ENCODE assay signal across 8 mouse cellular contexts in genomic region chr4:48051674-48052121, GRCm38 (mm10). TPM values are rescaled to one million over a fixed set of nuclear protein-coding genes. Genes with fewer than 3 reads are reported as not detected.
DNase-seq lines count a peak whose midpoint lies in the region; ATAC-seq and TF ChIP-seq lines count a peak whose summit lies in the region.

No protein-coding gene starts in this region.

- no peak overlapping the region for H3K27ac ChIP-seq in lung, embryonic 16.5 days (ENCODE audit: low read length)
- H3K27ac ChIP-seq in forebrain, embryonic 11.5 days (ENCODE audit: low read depth, low read length) = no peak overlapping the region
- H3K27ac ChIP-seq in intestine, embryonic 15.5 days = no peak overlapping the region
- H3K27ac ChIP-seq in midbrain, postnatal 0 days (ENCODE audit: low read depth, low read length) = no peak overlapping the region

- peaks cover 25% of the 10 kb centered on the region for H3K4me1 ChIP-seq in lung, embryonic 16.5 days (replicated peaks; ENCODE audit: control insufficient read depth, insufficient read depth, low read length)
- peaks cover 24% of the 10 kb centered on the region; the same call in 1 of the 2 replicates for H3K4me1 ChIP-seq in forebrain, embryonic 11.5 days (replicated peaks; ENCODE audit: control insufficient read depth, insufficient read depth, low read length)
- peaks cover 26% of the 10 kb centered on the region for H3K4me1 ChIP-seq in intestine, embryonic 15.5 days (replicated peaks)
- H3K4me1 ChIP-seq in midbrain, postnatal 0 days (ENCODE audit: insufficient read depth, low read length) = peaks cover 11% of the 10 kb centered on the region; the same call in 1 of the 2 replicates

- under 1% methylated on average over 37 of the region's 37 CpGs for WGBS in lung, embryonic 16.5 days
- whole genome bisulfite sequencing in forebrain, embryonic 11.5 days = 1% methylated on average over 37 of the region's 37 CpGs
- under 1% methylated on average over 37 of the region's 37 CpGs for WGBS in intestine, embryonic 15.5 days
- WGBS in midbrain, postnatal 0 days = 4% methylated on average over 24 of the region's 37 CpGs

- peak overlapping the region; percentile 36; the same call in 1 of the 2 replicates for H3K9ac ChIP-seq in lung, embryonic 16.5 days (ENCODE audit: low read length)
- H3K9ac ChIP-seq in forebrain, embryonic 11.5 days (ENCODE audit: low read length) = peak overlapping the region; percentile 13; the same call in 1 of the 2 replicates
- peak overlapping the region; percentile 39 for H3K9ac ChIP-seq in intestine, embryonic 15.5 days
- no peak overlapping the region for H3K9ac ChIP-seq in midbrain, postnatal 0 days (replicated peaks; ENCODE audit: low read length, poor library complexity, severe bottlenecking)

- TF ChIP-seq CTCF in midbrain, postnatal 0 days (IDR thresholded peaks at IDR 0.05) = 0 out of 2 replicates have a peak, but pooled peaks have one; percentile 7

- no peak for DNase-seq in lung, adult 18-20 months
- peak; percentile 66 for DNase-seq in forebrain, embryonic 11.5 days (ENCODE audit: low spot score)
- no peak for DNase-seq in midbrain, postnatal 0 days (ENCODE audit: low spot score)
- no peak for DNase-seq in left cerebral cortex, adult 9 months (ENCODE audit: low spot score in 2 of 2)

- peaks cover 81% of the 10 kb centered on the region for H3K27me3 ChIP-seq in lung, embryonic 16.5 days (ENCODE audit: control insufficient read depth, insufficient read depth, low read depth, low read length)
- H3K27me3 ChIP-seq in forebrain, embryonic 11.5 days (ENCODE audit: control insufficient read depth, insufficient read depth, low read length) = peaks cover 51% of the 10 kb centered on the region
- peaks cover 71% of the 10 kb centered on the region for H3K27me3 ChIP-seq in intestine, embryonic 15.5 days (replicated peaks)
- peaks cover 59% of the 10 kb centered on the region for H3K27me3 ChIP-seq in midbrain, postnatal 0 days (ENCODE audit: insufficient read depth, low read length)

- ATAC-seq in lung, embryonic 16.5 days (ENCODE audit: low read depth) = peak; percentile 35; the same call in 1 of the 2 replicates
- peak; percentile 43; the same call in 1 of the 2 replicates for ATAC-seq in forebrain, embryonic 11.5 days (replicated peaks; ENCODE audit: low FRiP score)
- no peak for ATAC-seq in intestine, embryonic 15.5 days
- 0 out of 2 replicates have a peak, but pooled peaks have one; percentile 12 for ATAC-seq in midbrain, postnatal 0 days (ENCODE audit: low FRiP score)
- no peak for ATAC-seq in erythroblast, adult 5-6 weeks (replicated peaks; ENCODE audit: low FRiP score, poor library complexity, severe bottlenecking)
- no peak for ATAC-seq in activated CD4-positive, CD25-positive, alpha-beta regulatory T cell, adult 4 months

- H3K9me3 ChIP-seq in lung, embryonic 16.5 days (ENCODE audit: control insufficient read depth, low read length) = no peaks in the 10 kb centered on the region
- H3K9me3 ChIP-seq in forebrain, embryonic 11.5 days (ENCODE audit: control insufficient read depth, low read length) = no peaks in the 10 kb centered on the region
- H3K9me3 ChIP-seq in intestine, embryonic 15.5 days = no peaks in the 10 kb centered on the region
- no peaks in the 10 kb centered on the region for H3K9me3 ChIP-seq in midbrain, postnatal 0 days (ENCODE audit: low read length)

- peak overlapping the region; percentile 42 for H3K4me3 ChIP-seq in lung, embryonic 16.5 days (ENCODE audit: low read length)
- peak overlapping the region; percentile 32 for H3K4me3 ChIP-seq in forebrain, embryonic 11.5 days (ENCODE audit: low read depth, low read length)
- peak overlapping the region; percentile 38 for H3K4me3 ChIP-seq in intestine, embryonic 15.5 days (replicated peaks)
- H3K4me3 ChIP-seq in midbrain, postnatal 0 days (ENCODE audit: low read depth, low read length) = peak overlapping the region; percentile 24

- H3K36me3 ChIP-seq in lung, embryonic 16.5 days (ENCODE audit: control insufficient read depth, insufficient read depth, low read length) = no peaks in the 10 kb centered on the region
- H3K36me3 ChIP-seq in forebrain, embryonic 11.5 days (ENCODE audit: control insufficient read depth, insufficient read depth, low read length) = no peaks in the 10 kb centered on the region
- H3K36me3 ChIP-seq in intestine, embryonic 15.5 days = no peaks in the 10 kb centered on the region
- no peaks in the 10 kb centered on the region for H3K36me3 ChIP-seq in midbrain, postnatal 0 days (ENCODE audit: insufficient read depth, low read length)

- peak overlapping the region; percentile 66 for H3K4me2 ChIP-seq in lung, embryonic 16.5 days (ENCODE audit: low read depth, low read length)
- peak overlapping the region; percentile 62 for H3K4me2 ChIP-seq in forebrain, embryonic 11.5 days (ENCODE audit: low read depth, low read length, severe bottlenecking)
- H3K4me2 ChIP-seq in intestine, embryonic 15.5 days (replicated peaks) = peak overlapping the region; percentile 86
- H3K4me2 ChIP-seq in midbrain, postnatal 0 days (ENCODE audit: low read depth, low read length, poor library complexity, severe bottlenecking) = peak overlapping the region; percentile 47

RNA-seq across cellular contexts. Expression of gene Nr4a3, which starts 6.7 kb away (rescaled TPM):
- 0.08 and 0.11 TPM in 2 replicates for polyA plus RNA-seq in lung, embryonic 16.5 days (2015; fragmentation: Nextera tagmentation; extraction: Ambion mirVana)
- 0.31 and 0.71 TPM in 2 replicates for polyA plus RNA-seq in forebrain, embryonic 11.5 days (2014; fragmentation: Nextera tagmentation; extraction: Ambion mirVana)
- polyA plus RNA-seq in intestine, embryonic 15.5 days (2015; fragmentation: Nextera tagmentation; extraction: Ambion mirVana) = 0.19 and 0.23 TPM in 2 replicates
- 1.9 and 3.2 TPM in 2 replicates for total RNA-seq in midbrain, postnatal 0 days (2014; rRNA removed)
- 0.36 and 0.95 TPM in 2 replicates for polyA plus RNA-seq in midbrain, postnatal 0 days (2015; fragmentation: Nextera tagmentation; extraction: Ambion mirVana)
- total RNA-seq in erythroblast, adult 5-6 weeks (2015; ENCODE audit: low replicate concordance) = not detected in 2 replicates
- 1.7 TPM in 1 of 2 replicates, not detected in the other for total RNA-seq in erythroblast, adult 5-6 weeks (2017; ENCODE audit: low replicate concordance)
- polyA plus RNA-seq in activated CD4-positive, CD25-positive, alpha-beta regulatory T cell, adult 4 months (2017; shearing (Covaris generic)) = 1 to 10 TPM; 2.0 to 3.5 TPM

Comparison
In these comparisons a context has a peak if more than half of its experiments do, and no peak if none do; other contexts are left out.
1. ATAC-seq: peak in lung, embryonic 16.5 days (single experiment), forebrain, embryonic 11.5 days (single experiment) and midbrain, postnatal 0 days (single experiment); none in intestine, embryonic 15.5 days (single experiment), erythroblast, adult 5-6 weeks (single experiment) and activated CD4-positive, CD25-positive, alpha-beta regulatory T cell, adult 4 months (single experiment).
2. Peak in every context shown above with its lines, with median percentiles within 50 percentile points of each other: H3K4me2 ChIP-seq and H3K4me3 ChIP-seq.